Mouse (Mus musculus): Measurements from ENCODE around the gene Plxnc1.

The Plxnc1 gene

GRCm38 (mm10) chr10:94871102-94871501, 73.5 kb downstream of the Plxnc1 start:
- DNase-seq (ENCODE audit: low spot score in 2 of 2), result no peak

- DNase-seq (ENCODE audit: low spot score in 2 of 2), result no peak
Observed at GRCm38 (mm10) chr10:94866995-94867856, 77.4 kb downstream of the Plxnc1 start.

GRCm38 (mm10) chr10:94865206-94865605, 79.4 kb downstream of the Plxnc1 start:
- DNase-seq (ENCODE audit: low spot score in 2 of 2), result no peak

GRCm38 (mm10) chr10:94864199-94864928, 80.3 kb downstream of the Plxnc1 start:
- no peak for DNase-seq (ENCODE audit: low spot score in 2 of 2)

- DNase-seq (ENCODE audit: low spot score in 2 of 2), result no peak
Observed at GRCm38 (mm10) chr10:94863251-94863650, 81.4 kb downstream of the Plxnc1 start.

- DNase-seq (ENCODE audit: low spot score in 2 of 2), result no peak
Observed at GRCm38 (mm10) chr10:94860870-94861269, 83.8 kb downstream of the Plxnc1 start.

- no peak for DNase-seq (ENCODE audit: low spot score in 2 of 2)
Observed at GRCm38 (mm10) chr10:94858277-94859033, 86.2 kb downstream of the Plxnc1 start.

- DNase-seq (ENCODE audit: low spot score in 2 of 2), result no peak
Observed at GRCm38 (mm10) chr10:94850565-94850964, 94.1 kb downstream of the Plxnc1 start.

- DNase-seq (ENCODE audit: low spot score in 2 of 2), result no peak
Observed at GRCm38 (mm10) chr10:94849930-94850329, 94.7 kb downstream of the Plxnc1 start.

GRCm38 (mm10) chr10:94849360-94849759, 95.3 kb downstream of the Plxnc1 start:
- no peak for DNase-seq (ENCODE audit: low spot score in 2 of 2)

GRCm38 (mm10) chr10:94848344-94848743, 96.3 kb downstream of the Plxnc1 start:
- no peak for DNase-seq (ENCODE audit: low spot score in 2 of 2)

- DNase-seq (ENCODE audit: low spot score in 2 of 2), result peak; percentile 33 to 66
Observed at GRCm38 (mm10) chr10:94846501-94847105, 98.0 kb downstream of the Plxnc1 start.

- DNase-seq (ENCODE audit: low spot score in 2 of 2), result no peak
Observed at GRCm38 (mm10) chr10:94844692-94845091, 99.9 kb downstream of the Plxnc1 start.

- no peak for DNase-seq (ENCODE audit: low spot score in 2 of 2)
Observed at GRCm38 (mm10) chr10:94835874-94836273, 108.8 kb downstream of the Plxnc1 start.

- DNase-seq (ENCODE audit: low spot score in 2 of 2), result peak; percentile 79 to 86
Observed at GRCm38 (mm10) chr10:94829407-94829806, 115.2 kb downstream of the Plxnc1 start.

- DNase-seq (ENCODE audit: low spot score in 2 of 2), result peak in 1 of 2 experiments; percentile 73
Observed at GRCm38 (mm10) chr10:94828734-94829230, 115.9 kb downstream of the Plxnc1 start.

- DNase-seq (ENCODE audit: low spot score in 2 of 2), result peak; percentile 55 to 78
Observed at GRCm38 (mm10) chr10:94827890-94828733, 116.5 kb downstream of the Plxnc1 start.

GRCm38 (mm10) chr10:94827325-94827724, 117.3 kb downstream of the Plxnc1 start:
- DNase-seq (ENCODE audit: low spot score in 2 of 2), result no peak

GRCm38 (mm10) chr10:94826436-94826835, 118.2 kb downstream of the Plxnc1 start:
- no peak for DNase-seq (ENCODE audit: low spot score in 2 of 2)

- DNase-seq (ENCODE audit: low spot score in 2 of 2), result no peak
Observed at GRCm38 (mm10) chr10:94825951-94826350, 118.7 kb downstream of the Plxnc1 start.
